Mouse (Mus musculus) adrenal gland, adult (tissue): ENCODE measurements around the gene Pigw.
"Not testable (repeated sequence)": the region's sequence is repeated elsewhere in the genome, so short reads cannot be mapped to it uniquely, and the experiment has no call there.

Experiments used
- DNase-seq, 2 experiments: peaks; one replicate each; pipeline ENCODE4 v3.0.0; 2022 to 2023; ENCODE audit warnings: low spot score in 1 of 2; ENCODE audit not compliant: inconsistent age in 2 of 2

Pigw gene

DNA sequence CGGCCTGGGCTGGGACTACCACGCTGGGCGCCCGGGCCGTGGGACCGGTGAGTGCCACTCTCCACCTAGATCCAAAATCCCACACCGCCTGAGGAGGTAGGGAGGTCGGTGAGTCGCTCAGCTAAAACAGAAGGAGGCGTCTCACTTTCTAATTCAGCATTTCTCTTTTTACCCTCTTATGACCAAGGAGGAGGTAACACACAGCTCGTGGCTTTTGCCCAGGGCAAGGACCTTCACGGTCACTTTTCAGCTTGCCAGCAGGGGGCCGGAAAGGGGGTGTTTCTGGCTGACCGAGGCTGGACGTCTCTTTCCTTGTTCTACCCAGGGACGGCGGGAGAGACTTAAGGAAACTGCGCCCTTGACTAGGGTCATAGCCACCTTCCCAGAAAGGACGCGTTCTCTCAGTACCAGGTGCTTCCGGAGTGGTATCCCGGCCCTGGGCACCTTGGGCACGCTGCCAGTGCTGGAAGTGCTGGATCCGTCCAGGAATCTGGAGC lies 428 bp upstream of the Pigw start:
- DNase-seq = peak; percentile 62 to 88

DNA sequence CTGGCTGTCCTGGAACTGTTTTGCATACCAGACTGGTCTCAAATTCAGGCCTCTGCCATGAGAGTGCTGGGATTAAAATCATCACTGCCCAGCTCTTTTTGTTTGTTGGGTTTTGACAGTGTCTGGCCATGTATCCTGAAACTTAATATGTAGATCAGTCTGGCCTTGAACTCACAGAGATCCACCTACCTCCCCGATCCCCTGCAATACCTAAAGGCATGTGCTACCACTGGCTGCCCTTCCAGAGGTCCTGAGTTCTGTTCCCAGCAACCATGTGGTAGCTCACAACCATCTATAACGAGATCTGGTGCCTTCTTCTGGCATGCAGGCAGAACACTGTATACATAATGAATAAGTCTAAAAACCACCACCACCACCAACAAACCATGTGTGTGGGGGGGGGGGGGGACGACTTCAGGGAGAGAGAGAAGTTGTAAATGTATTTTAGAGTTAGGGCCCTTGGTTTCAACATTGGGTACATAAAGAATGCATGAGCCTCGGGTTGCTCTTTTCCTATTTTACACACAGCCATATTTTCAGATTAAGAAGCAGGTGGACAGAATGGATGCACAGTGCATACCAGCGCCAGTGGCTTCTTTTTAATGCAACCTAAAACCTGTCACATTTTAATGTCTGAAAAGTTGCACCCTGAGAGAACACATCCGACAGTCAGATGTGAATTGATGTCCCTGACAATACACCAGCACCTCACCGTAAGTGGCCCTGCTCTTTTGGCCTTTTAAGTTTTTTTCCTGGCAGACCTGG lies 896 bp downstream of the Pigw start:
- no peak for DNase-seq

DNA sequence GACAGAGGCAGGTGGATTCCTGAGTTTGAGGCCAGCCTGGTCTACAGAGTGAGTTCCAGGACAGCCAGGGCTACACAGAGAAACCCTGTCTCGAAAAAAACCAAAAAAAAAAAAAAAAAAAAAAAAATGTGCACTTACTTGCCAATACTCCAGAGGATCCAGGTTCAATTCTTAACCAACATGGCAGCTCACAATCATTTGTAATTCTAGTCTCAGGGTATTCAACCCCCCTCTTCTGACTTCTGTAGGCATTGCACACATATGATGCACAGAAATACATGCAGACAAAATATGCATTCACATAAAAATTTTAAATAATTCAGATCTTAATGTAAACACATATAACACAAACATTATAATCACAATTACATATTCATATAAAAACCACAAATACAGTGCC lies 4.1 kb downstream of the Pigw start:
- DNase-seq = not testable (repeated sequence)

DNA sequence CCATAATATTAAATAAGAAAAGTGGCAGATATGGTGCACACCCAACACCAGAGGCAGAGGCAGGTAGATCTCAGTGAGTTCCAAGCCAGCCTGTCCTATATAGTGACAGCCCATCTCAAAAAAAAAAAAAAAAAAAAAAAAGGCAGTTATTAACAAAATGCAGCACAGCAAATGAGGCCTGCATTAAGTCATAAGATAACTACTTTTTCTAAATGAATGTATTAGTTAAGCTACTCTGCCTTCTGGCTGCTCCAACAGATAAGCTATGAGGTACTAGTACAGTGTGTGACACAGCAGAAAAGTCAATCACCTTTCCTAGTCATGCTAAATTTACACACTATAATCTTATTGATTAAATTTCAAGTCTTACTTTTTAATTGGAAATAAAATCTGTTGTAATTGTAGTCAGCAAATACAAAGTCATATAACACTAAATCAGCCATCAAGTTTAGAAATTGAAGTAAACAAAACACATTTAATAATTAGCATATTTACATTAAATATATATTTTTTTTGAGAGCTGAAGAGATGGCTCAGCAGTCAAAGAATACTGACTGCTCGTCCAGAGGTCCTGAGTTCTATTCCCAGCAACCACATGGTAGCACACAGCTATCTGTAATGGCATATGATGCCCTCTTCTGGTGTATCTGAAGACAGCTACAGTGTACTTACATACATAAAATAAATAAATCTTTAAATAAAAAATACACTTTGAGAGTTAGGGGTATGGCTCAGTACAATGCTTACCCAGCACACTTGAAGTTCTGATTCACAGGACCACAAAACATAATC lies 6.8 kb downstream of the Pigw start:
- no peak for DNase-seq

DNA sequence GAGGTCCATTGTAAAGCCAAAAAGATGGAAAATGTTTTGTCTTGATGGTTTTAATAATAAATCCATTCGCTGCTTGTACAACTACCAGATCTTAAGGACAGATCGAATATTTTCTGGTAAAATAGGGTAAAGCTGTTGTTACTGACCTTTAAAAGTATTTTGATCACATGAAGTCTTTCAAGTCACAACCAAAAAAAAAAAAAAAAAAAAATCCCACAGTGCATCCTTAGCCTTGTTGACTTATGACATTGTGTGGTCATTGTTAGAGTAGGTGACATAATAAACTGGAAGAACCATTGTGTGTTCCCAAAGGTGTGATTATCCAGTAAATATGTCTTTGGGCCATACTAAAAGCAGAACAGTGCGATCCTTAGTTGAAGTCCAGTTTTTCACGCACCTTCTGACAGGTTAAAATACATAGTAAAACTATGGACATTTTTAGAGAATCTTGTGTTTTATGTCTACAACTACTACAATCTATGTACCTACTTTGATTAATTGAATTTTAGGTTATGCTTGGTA lies 8.5 kb downstream of the Pigw start:
- DNase-seq = peak in 1 of 2 experiments; percentile 26

DNA sequence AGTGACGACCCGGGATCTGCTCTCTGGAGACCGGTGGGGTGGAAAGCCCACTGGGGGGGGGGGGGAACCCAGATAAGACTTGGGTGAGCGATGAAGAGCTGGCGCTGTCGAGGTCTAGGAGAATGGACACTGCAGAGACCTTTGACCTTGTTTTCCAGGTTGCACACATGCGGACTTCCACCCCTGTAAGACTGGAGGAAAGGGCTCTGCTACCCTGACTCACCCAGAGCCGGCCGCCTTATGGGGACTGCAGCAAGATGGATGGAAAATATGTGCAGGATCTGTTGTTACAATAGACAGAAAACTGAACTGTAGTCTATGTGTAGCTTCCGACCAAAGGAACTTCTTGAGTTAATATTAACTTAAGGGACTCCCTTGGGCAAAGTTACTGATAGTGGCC lies 9.0 kb downstream of the Pigw start:
- DNase-seq = no peak

DNA sequence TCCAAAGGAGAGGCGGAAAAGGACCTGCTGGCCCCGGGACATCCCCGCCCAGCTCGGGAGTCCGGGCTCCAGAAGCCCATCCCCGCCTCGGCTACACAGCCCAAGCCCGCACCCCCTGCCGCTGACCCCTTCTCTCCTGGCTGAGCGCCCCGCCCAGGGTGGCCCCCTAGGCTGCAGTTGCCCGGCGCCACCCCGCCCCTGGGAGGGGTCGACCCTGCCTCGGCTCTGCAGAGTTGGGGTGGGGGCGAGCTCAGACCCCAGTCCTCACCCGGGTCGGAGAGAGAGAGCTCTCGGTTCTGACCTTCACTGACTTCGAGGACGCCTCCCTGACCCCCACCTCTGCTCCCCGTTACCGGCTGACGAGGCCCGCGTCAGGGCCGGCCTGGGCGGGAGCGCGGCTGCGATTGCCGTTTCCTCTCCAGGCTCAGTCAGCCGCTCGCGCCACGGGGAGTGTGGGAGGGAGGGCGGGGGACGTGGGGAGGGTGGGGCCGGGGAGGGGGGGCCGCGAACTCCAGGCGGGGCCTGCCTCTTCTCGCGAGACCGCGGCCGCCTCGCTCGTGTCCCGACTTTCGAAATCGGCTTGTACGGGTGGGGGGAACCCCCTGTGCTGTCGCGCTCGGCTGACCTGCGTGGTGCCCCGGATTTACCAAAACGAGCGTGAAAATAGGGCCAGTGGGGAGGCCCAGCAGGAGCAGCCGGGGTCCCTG lies 9.6 kb downstream of the Pigw start, which contains the start of gene Ggnbp2:
TSS of gene Ggnbp2 (minus strand) at position 481 of the 707 bp plus-strand sequence.
- peak; percentile 93 to 97 for DNase-seq

DNA sequence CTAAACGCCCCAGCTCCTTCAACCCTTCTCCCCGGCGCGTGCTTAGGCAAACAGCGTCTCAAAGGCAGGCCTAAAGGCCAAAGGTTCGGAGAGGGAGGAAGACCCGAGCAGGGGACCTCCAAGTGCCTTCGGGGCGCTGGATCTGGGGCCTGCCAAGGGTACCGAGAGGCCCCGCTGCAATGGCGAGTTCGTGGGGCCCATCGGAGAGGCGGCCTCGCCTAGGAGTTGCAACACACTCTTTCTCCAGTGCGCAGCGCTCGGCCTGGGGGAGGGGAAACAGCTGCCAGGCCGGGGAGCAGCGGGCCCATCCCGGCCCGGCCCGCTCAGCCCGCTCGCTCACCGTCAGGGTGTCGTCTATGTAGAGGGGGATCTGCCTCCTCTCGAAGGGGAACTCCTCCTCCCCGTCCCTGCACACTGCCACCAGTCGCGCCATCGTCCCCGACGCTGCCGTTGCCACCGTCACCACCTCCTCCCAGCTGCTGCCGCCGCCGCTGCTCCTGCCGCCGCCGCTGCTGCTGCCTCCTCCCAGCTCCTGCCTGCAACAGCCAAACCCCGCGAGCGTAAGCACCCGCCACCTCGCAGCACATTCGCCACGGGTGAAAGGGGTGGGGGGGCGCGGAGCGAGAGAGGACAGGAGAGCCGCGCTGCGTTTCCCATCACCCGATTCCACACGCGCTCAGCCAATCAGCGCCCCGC lies 10.4 kb downstream of the Pigw start:
- peak; percentile 96 to 98 for DNase-seq

DNA sequence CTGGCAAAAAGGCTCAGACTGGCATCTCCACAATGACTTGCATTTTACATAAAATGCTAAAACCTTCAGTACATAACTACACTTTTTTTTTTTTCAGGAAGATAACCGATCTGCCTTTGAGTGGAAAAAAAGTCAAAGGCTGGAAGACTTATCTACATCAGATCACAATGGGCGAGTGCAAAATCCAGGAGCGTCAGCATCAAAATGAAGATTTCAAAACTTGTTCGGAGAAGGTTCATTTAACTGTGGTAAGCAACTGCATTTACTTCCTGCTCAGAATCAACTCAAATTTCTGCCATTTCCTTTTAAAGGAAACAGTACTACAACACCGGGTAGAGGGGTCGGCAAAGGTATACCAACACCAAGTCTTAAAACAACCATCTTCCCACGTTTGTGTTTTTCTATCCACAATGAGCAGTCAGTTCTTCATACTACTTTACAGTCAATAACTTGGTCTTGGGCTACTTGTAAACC lies 11.3 kb downstream of the Pigw start:
- DNase-seq = peak in 1 of 2 experiments; percentile 60

DNA sequence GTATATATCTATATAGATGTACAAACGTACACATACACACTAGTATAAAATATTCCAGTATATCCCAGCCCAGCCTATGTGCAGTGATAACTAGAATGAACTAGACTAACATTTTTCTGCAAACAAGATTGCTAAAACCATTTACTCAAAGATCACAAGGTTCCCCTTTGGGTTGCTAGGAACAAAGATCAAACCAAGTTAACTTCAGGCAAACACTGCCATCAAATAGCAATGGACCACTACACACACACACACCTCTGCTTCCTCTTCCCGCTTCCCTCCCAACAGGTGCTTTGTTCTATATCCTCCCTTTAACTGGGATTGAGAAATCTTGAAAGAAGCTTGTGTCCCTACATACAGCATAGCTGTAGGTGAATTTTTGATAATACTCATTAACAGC lies 12.5 kb downstream of the Pigw start:
- DNase-seq = no peak

DNA sequence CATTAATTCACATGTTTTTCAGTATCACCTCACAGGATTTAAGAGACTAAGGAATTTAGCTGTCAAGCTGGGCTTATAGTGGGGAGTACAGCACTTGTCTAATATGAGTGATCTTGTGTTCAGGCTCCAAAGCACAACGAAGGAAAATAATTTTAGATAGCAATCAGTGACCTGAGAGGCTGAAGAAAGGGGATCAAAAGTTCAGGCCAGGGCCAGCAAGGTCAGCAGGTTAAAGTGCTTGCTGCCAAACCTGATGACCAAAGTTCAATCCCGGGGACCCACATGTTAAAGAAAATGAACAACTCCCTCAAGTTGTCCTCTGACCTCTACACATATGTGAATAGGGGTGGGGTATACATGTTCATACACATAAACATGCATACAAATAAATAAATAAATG lies 14.8 kb downstream of the Pigw start:
- no peak for DNase-seq

DNA sequence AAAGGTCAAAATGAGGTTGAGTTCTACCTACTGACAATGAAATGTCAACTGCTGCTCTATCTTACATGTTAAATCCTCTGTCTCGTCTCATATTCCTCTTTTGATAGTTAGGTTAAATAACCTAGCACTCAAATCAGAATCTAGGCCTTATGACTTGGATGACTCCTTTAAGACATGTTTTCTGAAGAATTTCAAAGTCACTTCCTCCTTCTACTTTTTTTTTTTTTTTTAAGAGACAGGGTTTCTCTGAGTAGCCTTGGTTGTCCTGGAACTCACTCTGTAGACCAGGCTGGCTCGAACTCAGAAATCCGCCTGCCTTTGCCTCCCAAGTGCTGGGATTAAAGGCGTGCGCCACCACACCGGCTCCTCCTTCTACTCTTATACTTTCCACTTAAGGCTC lies 24.8 kb downstream of the Pigw start:
- DNase-seq = no peak

DNA sequence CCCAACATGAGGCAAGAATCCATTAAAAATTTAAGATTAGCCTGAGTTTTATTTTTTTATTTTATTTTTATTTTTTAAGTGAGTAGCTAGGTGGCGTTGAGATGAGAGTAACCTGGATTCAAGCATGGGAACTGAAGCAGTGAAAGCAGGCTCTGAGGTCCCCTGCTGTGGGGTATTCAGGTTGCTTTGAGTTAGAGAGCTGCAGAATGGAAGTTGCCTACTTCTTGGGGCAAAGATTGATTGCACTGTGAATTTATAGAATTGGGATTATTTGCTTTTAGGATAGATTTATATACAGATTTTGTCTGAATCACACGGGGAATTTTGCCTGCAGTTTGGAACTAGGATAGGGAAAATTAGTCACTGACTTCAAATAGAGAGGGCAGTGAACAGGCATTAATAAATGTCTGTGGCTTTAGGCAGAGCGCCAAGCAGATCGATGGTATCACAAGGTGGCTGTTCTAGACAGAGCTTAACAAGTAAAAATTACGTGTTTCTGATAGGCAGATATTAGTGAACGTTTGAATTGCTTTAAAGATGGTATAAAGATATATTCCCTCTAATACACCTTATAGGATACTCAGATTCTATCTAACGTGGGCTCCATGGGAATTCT lies 32.5 kb downstream of the Pigw start:
- peak; percentile 57 to 81 for DNase-seq

DNA sequence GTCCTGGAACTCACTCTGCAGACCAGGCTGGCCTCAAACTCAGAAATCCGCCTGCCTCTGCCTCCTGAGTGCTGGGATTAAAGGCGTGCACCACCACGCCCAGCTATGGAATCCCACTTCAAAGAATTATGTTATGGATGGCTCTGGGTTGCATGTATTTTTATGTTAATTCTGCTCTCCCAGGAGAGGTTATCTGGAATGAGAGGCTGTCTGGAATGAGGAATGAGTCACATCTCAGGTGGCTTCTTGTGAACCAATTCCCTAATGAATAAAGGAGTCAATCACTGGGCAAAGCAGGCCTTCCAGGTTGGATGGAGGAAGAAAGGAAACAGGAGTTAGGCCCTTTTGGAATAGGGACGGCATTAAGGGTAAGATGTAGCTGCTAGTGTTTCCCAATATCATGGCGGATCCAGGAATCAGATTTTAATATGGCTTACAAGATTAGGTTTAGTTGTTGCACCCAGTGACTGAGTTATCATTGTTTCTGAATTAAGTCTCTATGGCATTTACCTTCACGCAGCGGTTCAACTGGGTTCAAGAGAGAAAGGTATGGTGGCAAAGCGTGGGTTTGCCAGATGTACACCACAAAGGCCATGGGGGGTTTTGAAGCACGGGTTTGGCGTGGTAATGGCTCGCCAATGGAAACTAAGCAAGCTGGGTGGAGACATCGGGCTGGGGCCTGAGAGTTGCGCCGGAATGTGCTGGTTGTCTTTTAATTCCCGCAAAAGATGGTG lies 33.2 kb downstream of the Pigw start:
- DNase-seq = no peak

DNA sequence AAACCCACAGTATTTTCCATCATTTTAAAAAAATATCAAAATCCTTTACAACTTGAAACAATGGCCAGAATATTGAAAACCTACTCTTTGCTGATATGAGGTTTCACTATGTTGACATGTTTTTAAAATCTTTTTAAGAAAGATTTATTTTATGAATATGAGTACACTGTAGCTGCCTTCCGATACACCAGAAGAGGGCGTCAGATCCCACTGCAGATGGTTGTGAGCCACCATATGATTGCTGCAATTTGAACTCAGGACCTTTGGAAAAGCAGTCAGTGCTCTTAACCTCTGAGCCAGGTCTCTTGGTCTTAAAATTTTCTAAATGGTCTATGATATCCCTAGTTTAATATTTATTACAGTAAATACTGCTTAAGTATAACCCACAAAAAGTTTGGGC lies 40.8 kb downstream of the Pigw start:
- no peak for DNase-seq

DNA sequence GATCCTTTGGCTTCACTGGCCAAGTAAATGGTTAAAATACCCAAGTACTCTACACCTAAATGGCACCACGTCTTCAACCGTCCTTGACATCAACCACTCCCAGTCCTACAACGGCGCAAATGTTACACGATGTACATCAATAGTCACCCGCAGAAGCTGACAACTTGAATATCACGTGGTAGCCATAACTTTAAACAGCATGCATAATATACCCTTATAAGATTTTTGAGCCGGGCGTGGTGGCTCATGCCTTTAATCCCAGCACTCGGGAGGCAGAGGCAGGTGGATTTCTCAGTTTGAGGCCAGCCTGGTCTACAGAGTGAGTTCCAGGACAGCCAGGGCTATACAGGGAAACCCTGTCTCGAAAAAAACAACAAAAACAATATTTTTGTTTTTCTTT lies 50.6 kb downstream of the Pigw start:
- not testable (repeated sequence) for DNase-seq

DNA sequence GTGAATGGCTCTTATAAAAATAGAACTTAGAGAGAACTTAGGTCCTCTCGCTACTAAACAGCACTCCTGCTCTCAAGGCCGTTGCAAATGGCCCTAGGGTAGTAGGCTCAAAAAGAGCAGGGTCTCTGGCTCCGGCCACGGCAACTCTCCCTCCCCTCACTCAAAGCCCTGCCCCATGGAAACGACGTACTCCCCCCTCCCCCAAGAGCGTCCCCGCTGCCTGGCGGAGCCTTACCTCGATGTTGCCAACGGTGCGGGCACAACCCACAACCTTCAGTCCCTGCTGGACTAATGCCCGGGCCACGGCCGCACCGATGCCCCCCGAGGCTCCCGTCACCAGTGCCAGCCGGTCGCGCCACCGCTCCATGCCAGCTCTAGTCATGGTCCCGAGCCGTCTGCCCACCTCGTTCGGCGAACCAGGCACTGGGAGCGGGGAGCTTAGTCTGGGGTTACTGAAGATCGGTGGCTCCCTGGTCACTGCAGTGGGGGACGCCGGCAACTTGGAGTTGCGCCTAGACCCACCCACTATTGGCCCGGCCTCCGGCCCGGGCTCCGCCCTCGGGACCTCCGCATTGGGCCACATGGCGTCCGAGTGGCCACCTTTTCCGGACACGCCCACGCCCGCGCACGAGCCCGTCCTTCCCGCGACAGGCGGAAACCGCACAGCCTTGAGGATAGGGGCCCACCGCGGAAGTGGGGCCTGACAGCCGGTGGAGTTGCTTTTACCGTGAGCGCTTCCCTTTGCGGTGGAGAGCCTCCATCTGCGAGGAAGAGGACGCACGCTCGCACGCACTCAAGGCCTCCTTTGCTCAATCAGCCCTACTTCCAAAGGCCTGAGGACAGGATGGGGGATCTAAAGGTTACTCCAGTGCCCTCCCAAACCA lies 51.3 kb downstream of the Pigw start, which contains the start of gene Dhrs11:
TSS of gene Dhrs11 (minus strand) at position 479 of the 884 bp plus-strand sequence.
- peak; percentile 98 to 99 for DNase-seq

DNA sequence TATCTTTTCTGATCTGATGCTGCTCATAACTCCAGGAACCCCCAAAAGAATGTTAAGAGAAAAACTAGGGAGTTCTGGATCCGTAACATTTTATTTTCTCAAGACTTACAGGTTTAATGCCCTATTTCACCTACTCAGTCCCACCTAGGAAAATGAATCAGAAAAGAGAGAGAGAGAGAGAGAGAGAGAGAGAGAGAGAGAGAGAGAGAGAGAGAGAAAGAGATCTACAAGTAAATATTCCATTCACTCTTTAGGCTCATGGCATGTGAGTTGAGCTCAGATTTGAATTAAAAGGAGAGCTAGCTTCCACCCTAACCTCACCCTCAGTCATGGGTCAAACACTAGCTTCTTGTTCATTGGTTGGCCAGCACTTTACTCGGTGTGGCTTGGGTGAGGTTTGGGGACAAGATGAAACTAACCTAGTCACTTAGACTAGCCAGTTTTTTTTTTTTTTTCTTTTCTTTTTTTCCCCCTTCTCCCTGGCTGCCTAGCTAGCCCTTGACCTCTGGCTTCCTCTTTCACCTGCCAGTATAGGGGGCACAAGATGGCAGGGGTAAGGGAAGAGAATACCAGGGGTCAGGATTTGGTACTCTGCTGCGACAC lies 52.1 kb downstream of the Pigw start:
- DNase-seq = no peak
